Mouse (Mus musculus): ENCODE results near the gene Akap9.
"Not testable (repeated sequence)": the region's sequence is repeated elsewhere in the genome, so short reads cannot be mapped to it uniquely, and the experiment has no call there.

Akap9 gene

DNA sequence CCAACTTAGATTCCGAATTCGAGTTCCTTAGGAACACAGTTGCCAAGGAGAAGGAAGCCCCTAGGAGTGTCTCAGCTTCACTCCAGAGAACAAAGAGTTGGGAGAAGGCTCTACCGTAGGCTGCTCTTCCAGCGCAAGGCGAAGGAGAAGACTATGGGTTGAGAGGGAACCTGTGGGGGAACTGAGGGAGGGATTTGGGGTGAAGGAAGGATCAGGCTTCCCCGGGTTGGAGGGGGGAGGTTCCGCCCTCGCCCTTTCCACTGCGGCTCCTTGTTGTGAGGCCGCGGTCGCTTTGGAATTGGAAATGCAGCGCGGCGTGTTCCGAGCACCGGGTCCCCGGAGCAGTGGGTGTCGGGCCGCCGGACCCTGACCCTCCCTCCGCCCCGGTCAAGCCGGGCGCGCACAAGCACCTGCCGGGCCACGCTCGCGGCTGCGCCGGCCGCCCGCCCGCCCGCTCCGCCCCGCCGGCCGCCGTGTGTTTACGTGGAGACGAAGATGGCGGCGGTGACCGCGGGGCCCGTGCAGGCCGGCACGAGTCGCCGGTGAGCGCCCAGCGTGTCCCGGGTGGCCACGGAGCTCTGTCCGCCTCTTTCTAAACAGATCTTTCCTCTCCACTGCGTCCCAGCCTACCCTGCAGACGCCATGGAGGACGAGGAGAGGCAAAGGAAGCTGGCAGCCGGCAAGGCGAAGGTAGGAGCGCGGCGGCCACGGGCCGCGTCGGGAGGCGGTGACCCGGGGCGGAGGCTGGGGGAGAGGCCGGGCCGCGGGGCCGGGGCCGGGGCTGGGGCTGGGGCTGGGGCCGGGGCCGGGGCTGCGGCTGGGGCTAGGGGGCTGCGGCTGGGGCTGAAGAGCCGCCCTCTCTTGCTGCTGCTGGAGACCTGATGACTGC lies at the start of gene Akap9:
Akap9 (plus strand) TSS at position 254 of the 889 bp plus-strand sequence.
- DNase-seq (ENCODE audit: low spot score): peak; percentile 55

DNA sequence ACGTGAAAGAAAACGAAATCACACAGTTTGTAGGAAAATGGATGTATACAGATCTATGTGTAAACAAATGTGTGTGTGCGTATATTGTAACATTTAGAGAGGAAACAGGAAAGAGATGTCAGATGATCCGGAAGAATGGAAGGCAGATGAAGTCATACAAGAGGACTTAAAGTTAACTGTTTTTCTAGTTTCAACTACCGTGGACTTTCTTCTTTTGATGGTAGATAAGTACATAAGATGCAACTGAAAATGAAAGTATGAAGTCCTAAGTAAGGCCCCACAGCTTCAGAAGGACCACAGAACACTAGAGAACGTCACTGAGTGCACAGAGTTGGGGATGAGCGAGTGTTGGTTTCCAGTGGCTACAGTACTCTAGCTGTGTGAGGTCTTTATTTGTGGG lies 41.0 kb upstream of the Akap9 start:
- DNase-seq (ENCODE audit: low spot score): not testable (repeated sequence)

DNA sequence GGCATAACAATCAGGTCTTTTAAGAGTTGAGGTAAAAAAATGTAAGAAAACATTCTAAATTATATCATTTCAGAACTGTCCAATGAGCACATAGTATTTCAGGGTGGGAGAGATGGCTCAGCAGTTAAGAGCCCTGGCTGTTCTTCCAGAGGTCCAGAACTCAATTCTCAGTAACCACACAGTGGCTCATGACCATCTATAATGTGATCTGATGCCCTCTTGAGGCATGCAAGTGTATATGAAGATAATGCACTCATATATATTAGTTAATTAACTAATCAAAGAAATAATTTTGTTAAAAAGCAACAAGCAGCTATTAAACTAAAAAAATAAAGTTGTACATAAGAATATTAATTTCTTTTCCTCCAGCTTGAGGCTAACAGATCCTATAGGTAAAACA lies 38.7 kb upstream of the Akap9 start:
- DNase-seq (ENCODE audit: low spot score): no peak

DNA sequence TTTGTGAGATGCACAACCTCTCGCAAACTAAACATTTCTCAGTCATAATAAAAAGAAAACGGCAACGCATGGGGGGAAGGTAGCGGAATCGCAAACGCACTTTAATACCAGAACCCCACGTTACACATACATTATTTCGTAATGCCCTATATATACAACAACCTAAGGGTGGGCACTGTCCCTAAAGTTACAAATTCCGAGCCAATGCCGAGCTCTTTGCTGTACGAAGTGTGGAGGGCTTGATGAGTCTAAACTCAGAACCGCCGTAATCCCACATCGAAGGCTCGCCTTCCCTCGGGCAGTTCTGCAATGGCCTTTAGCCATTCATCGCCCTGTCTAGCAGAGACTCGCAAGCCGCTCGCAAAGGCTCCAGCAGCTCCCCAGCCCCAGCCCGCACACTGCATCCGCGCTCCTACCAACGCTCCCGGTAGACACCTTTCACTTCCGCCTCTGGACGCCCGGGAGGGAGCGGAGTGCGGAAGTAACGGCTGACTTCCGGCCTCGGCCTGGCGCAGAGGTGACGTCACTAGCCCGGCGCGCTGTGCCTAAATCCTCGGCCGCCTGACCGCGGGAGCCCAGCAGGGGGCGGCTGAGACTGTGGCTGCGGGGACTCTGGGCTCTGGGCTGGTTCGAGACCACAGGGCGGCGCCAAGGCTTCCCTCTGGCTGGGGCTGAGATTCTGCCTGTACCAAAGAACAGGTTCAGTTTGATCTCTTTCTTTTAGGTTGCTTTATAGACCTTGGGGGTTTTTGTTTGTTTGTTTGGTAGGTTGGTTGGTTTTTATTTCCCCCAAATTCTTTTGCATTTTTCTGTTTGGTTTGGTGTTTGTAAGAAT lies 34.2 kb upstream of the Akap9 start, which contains the start of gene Mterf1a:
Mterf1a (minus strand) TSS at position 475 of the 835 bp plus-strand sequence.
- peak; percentile 42 for DNase-seq (ENCODE audit: low spot score)

DNA sequence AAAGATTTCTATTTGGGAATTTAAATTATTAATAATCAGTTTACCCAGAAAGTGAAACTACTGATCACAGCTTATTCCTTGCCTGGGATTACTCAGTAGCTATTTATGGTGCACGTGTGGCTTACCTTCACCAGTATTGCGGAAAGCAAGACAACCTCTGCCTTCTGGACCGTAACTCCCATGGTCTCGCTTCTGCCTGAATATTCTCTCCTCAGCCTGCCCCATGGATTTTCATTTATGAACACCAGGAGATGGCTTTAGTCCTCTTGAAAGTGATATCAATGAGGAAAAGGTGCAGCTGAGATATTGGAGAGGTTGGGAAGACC lies 33.6 kb upstream of the Akap9 start:
- DNase-seq (ENCODE audit: low spot score): not testable (repeated sequence)

DNA sequence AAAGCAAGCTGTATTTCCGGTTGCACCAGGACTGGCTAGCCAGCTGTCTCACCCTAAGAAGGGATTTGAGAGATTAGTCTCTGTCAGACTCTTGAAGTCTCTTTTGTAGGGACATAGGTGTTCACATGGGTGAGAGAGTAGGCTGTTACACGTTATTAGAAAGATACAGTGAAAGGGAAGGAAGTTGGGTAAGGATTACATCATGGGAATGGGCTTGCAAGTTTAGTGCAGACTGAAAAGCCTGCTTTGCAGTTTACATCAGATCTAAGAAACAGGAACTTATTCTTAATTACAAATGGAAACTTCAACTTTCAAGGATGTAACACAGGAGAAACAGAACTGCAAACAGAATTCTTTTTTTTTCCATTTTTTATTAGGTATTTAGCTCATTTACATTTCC lies 22.4 kb upstream of the Akap9 start:
- no peak for DNase-seq (ENCODE audit: low spot score)

DNA sequence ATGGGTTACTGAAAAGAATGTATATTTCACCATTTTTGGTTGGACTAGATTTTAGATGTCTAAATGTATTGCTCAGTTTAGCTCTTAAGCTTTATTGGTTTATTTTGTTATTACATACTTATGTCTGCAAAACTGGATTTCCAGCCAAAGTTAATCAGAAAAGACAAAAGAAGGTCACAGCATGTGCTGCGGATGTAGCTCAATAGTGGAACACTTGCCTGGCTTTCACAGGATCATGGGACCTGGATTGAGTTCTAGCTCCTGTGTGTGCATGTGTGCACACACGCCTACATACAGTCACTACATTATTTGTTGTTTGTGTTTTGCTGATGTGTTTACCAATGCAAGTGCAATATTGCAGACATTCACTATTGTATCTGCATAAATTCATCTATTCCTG lies 5.5 kb upstream of the Akap9 start:
- no peak for DNase-seq (ENCODE audit: low spot score)

DNA sequence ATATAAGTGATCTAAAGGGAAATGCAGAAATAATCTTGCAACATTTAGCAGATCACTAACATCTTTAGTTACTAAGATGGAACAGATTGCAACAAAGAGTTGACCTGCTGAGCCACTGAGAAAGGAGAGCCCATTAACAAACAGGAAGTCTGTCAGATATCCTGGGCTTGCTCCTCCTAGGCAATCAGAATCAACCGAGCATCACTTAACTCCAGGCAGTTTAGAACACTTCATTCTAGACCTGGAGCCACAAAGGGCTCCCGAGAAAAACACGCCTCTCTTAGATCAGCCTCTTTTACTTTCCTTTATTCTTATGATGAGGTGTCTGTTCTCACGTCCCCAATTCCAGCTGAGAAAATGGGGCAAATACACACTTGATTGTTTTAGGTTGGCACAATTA lies 1.2 kb upstream of the Akap9 start:
- no peak for DNase-seq (ENCODE audit: low spot score)

DNA sequence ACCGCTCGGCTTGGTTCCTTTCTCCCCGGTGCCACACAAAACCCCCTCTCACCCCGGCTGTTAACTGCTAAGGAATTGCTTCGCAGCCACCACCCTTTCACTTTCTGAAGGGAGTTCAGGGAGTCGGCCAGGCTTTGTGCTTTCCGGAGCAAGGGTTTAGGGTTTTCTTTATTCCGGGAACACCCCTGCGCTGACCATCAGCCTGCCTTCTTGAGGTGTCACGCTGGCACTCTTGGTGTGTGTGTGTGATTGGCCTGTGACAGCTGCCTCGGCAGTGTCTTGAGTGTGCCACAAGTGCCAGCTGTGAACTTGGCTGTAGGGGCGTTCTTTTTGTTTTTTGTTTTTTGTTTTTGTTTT lies 814 bp downstream of the Akap9 start:
- DNase-seq (ENCODE audit: low spot score): no peak

DNA sequence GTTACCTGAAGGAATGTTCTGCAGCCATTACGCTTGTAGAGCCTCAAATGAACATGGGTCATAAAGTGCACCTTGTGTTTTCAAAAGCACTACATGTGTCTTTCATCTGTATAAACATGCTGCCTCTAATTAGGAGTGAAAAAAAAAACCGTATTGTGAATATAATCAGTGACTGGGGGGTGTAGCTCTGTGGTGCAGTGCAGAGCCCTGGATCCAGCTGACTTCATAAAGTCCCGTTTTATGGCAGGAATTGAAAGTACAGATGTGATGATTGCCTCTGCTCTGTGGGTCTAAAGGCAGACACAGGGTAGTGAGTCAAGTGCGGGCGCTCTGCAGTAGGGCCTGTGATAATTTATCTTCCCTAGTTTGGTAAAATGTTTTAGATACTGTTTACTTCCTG lies 2.9 kb downstream of the Akap9 start:
- DNase-seq (ENCODE audit: low spot score): no peak

DNA sequence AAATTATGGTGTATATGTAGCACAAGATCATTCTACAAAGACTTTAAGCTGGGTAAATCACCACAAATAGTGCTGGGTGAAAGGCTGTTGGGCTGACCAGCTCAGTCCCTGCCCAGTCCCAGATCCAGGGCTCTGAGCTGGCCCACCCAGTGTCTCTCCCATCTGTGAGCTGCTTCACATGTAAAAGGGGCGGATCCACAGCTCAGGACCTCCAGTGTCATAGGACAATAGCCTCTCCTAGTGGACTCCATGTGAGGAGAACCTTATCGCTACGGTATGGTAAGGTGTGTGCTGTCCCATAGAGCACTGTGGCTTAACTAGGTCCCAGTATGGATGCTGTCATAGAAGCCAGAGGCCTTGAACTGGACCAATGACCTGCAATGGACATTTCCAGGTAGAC lies 3.8 kb downstream of the Akap9 start:
- no peak for DNase-seq (ENCODE audit: low spot score)

DNA sequence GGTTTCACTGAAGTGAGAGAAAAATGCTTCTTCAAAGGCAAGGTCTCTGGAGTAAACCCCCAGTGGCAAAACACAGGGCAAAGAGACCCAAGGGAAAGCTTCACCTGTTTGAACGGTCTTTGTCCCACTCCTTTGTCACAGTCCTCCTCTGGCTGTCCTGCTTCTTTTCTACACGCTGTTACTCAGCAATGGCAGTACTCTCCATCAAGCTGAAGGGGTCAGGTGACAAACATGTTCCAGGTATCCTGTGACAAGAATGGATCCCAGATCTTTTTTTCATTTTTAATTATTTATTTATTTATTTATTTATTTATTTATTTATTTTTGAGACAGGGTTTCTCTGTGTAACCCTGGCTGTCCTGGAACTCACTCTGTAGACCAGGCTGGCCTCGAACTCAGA lies 5.7 kb downstream of the Akap9 start:
- no peak for DNase-seq (ENCODE audit: low spot score)

DNA sequence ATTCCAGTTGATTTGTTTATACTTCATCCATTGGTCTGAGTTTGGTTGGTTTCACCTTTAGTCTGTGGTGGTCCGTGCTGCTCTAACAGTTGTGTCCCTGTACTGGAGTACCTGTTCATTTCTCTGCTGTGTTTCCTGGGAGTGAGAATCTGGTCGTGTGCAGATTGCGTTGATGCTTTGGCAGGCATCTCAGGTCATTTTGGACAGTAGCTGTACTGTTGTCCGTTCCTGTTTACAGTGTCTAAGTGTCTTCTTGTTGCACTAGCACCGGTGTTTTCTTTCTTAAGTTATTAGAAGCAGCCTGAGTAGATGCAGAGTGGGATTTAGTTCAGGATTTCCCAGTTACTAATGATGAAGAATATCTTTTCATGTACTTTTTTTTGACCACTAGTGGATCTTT lies 7.4 kb downstream of the Akap9 start:
- DNase-seq (ENCODE audit: low spot score): no peak

DNA sequence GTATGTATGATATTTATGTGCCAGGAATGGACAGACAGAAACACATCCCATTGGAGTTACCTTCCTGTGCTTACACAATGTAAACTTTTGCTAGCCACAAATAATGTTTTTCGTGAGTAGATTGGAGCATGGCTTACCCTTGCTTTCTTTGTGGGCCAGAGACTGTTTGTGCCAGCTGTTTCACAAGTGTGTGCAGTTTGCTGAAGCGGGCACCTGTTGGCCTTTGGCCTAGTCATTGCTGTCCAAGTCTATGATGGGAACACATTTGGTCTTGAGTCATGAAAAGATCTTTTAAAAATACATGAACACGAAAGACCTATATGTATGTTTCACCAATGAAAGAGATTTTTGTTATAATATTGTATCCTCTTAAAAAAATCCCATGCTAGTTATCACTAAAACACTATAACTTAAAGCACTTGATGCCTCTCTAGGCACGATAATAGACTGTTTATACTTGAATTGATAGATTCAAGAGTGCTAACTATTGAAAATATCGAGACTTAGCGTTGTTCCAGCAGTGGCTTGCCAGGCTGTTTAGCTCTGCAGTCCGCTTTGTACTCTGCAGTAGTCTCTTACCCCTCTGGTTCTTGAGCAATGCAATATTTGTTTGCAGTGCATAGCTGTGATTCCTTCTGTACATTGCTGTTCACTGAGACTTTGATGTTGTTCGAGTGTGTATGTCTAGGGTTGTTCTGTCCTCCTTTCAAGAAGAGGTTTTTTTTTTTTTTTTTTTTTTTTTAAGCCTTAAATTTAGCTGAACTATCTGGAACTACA lies 8.1 kb downstream of the Akap9 start:
- no peak for DNase-seq (ENCODE audit: low spot score)

DNA sequence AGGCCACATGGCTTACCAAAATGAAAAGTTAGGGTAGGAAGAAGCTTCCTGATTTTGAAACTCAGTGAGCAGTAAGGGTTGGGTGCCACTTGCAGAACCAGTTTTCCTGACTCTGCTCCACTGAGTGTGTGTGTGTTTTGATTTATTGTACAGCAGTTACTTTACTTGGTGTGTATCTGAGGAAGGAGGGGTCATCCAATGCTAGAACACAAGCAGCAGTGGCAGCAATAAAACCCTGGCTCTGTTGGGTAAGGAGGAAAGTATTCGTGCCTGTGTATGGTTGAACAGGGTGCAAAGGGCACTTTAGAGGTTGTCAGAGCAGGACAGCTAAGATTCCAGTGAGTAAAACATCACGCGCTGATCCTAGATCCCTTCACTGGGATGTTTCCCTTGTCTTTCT lies 11.1 kb downstream of the Akap9 start:
- no peak for DNase-seq (ENCODE audit: low spot score)

DNA sequence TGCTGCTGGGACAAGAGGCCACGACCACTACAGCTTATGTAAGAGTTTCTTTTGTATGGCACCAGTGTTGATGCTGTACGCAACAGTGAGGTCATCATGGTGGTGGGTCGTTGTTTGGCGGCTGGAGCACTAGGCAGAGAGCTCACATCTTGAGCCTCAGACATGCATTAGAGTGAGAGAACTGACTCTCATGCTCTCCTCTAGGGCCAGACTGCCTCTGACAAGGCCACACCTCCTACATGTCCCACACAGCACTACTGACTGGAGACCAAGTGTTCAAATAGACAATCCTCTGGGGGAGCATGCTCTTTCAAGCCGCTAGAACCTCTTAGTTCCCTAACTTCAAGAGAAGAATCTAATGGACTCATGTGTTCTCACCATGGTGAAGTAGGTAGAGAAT lies 11.5 kb downstream of the Akap9 start:
- no peak for DNase-seq (ENCODE audit: low spot score)

DNA sequence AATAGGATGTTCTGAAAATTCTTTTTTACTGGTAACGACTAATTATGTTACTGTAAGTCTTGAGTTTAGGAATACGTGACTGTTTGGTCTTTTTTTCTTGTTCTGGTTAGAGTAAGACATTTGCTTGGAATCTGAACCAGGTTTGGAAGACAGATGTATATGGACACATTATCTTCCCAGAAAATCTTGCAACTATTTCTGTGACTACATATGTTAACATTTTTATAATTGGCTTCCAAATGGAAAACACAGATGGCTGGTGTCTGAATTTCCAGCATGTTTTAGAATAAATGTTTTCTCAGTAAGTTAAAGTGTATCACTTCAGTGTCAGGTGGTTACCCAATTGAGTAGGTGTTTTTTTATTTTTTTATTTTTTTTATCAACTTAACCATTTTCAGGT lies 13.4 kb downstream of the Akap9 start:
- DNase-seq (ENCODE audit: low spot score): peak; percentile 48

DNA sequence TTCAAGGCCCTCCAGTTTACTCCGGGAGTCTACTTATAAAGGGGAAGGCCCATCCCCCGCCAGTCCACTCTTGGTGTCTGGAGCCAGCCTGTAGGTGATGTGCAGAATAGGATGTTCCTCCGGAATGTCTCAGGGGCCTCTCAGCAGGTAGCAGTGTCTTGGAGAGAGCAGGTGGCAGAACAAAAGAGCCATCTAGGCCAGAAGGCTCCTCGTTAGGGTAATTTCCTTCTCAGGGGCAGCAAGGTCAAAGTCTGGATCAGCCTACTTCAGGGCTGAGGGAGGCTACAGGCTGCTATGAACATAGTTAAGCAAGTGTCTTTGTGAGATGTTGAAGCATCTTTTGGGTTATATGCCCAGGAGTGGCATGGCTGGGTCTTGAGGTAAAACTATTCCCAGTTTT lies 15.3 kb downstream of the Akap9 start:
- DNase-seq (ENCODE audit: low spot score): not testable (repeated sequence)

DNA sequence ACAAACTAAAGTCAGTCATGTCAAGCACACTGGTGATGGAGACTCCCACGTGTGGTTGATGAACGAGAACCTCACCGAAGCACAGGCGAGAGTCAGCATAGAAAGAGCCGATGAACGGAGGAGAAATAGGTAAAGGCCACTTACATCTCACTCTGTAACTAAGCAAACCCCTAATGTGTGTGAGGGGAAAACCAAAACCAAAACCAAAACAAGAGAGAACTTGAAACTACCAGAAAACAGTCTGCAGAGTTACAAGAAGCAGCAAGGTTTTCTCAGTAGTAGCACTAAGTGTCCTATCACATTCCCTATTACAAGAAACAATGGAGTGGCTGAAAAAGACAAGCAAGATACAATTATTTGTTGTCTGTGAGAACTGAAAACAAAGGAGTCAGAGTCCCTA lies 24.6 kb downstream of the Akap9 start:
- no peak for DNase-seq (ENCODE audit: low spot score)

DNA sequence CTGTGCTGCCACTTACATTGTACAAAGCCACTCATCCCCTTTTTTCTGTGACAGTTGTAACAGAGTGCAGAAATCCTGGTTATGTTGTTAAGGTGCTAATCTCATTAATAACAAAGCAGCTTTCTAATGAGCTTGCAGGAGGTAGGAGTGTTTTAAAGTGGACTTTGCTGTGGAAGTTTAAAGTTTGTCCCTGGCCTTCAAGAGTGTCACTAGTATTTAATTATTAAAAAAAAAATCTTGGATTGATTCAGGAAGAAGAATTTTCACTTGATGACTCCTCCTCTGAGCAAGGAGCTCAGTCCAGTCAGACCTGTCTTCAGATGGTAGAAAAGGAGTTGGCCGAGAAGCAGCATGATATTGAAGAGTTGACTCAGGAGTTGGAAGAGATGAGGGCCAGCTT lies 26.7 kb downstream of the Akap9 start:
- DNase-seq (ENCODE audit: low spot score): no peak

DNA sequence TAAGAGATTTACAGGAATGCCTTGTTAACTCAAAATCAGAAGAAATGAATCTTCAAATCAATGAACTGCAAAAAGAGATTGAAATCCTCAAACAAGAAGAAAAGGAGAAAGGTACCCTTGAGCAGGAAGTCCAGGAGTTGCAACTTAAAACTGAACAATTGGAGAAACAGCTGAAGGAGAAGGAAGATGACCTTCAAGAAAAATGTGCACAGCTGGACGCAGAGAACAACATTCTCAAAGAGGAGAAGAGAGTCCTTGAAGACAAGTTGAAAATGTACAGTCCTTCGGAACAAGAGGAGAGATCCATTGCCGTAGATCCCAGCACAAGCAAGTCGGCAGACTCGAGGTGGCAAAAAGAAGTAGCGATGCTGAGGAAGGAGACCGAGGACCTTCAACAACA lies 33.4 kb downstream of the Akap9 start:
- no peak for DNase-seq (ENCODE audit: low spot score)

DNA sequence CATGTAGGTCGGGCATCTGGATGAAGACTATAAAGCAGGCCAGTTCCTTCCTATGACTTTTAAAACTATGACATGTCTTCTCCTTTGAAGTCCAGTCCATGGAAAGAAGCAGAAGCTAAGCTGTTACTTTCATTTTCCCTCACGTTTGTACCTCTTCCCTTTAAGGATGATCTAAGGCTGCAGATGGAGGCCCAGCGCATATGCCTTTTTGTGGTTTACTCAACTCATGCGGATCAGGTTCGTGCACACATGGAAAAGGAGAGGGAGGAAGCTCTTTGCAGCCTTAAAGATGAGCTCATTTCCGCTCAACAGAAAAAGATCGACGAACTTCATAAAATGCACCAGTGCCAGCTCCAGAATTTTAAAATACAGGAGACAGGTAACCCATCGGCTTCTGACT lies 40.6 kb downstream of the Akap9 start:
- no peak for DNase-seq (ENCODE audit: low spot score)

DNA sequence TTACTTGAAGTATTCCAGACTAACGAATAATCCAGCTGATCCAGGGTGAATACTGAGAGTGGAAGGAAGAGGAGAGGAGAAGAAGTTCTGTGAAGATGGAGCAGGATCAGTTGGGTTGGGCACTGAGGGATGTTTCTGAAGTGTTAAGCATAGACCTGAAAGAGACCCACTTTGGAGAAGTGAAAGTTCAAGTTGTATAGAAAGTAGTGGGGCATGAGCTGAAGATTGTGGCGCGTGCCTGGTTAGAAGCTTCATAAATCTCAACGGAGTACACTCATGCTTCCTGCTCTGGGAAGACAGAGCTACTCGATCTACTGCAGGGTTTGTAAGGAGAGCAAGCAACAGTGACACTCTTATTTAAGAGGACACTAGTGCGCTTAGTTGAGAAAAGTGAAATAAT lies 41.3 kb downstream of the Akap9 start:
- DNase-seq (ENCODE audit: low spot score): no peak

Measured in layer of hippocampus, adult 11-12 months (tissue).